Mouse (Mus musculus) embryo, embryonic 11 days (tissue): ENCODE measurements around the gene Polr3e.
"Not testable (repeated sequence)": the region's sequence is repeated elsewhere in the genome, so short reads cannot be mapped to it uniquely, and the experiment has no call there.

Experiments used
- DNase-seq: peaks from one replicate; pipeline ENCODE4 v3.0.0-alpha.2; 2015

Polr3e gene

DNA sequence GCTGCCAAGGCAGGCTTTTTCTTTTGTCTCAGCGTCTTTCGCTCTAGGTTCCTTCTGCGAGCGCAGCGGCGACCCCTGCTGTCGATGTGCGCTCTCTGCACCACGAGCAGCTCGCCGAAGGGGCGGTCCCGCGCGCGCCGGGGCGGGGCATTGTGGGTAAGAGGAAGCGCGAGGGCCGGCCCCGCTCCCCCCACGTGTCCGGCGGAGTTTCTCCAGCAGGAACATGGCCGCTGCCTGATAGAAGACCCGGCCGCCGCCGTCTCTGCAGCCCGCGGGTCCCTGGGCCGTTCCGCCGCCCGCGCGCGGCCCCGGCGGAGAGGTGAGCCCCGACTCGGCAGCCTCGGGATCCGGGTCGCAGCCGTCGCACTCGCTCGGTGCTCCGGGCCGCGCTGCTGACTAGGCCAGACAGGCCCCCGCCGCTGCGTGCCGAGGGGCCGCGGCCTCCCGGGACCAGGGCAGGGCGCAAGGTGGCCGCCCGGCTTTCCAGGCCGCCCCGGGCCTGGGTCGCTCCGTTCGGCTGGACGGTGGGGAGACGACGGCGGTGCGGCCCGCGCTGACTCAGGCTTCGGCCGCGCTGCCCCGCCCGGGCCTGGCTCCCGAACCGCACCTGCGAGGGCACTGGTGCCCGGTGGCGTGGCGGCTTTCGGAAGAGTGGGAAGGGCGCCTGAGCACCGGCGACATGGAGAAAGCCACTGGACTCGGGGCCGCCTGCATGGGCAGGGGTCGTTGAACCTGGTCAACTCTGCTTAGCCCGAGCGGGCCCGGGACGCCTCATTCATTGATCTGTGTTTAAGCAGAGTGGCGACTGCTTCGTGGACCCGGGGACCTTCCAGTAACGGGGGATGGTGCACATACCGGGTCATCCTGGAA lies at the start of gene Polr3e:
TSS of gene Polr3e (plus strand) at position 153 of the 870 bp plus-strand sequence.
- peak; percentile 97 for DNase-seq

DNA sequence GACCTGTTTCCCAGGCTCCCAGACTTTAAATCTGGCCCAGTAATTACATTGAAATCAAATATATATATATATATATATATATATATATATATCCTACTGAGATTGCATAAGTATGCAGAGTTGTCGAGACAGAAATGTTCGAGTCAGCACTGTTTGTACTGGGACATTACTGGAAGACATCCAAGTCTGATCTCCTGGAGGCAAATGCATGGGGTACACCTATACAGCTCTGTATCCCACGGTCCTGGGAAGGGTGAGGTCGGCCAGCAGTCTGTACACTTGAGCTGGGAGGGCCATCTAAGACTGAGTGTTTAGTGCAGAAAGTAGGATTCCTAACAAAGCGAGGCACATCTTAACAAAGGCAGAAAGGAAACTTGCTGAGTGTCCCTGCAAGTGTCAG lies 47.7 kb upstream of the Polr3e start:
- DNase-seq = no peak

DNA sequence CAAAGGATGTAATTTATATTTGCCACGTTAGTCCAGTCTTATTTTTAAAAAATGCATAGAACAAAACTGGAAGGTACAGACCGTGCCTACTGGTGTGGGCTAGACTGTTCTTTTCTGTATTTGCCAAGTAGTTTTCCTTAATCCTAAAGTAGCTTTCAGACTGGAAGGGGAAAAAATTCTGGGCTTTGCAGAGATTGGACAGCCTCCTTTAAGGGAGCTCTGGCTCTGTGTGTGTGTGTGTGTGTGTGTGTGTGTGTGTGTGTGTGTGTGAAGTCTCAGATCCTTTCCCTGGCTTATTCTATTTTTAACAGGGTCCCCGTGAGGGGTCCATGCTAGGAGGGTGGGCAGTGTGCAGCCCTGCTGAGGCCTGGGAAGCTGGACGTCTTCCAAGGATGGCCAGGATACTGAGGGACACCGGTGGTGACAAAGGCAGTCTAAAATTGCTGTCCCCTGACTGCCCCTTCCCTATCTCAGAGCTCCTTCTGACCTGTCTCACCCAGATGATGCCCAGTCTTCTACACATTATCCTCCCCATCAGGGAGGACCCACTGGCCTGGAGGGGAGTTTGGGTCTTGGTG lies 47.0 kb upstream of the Polr3e start:
- no peak for DNase-seq

DNA sequence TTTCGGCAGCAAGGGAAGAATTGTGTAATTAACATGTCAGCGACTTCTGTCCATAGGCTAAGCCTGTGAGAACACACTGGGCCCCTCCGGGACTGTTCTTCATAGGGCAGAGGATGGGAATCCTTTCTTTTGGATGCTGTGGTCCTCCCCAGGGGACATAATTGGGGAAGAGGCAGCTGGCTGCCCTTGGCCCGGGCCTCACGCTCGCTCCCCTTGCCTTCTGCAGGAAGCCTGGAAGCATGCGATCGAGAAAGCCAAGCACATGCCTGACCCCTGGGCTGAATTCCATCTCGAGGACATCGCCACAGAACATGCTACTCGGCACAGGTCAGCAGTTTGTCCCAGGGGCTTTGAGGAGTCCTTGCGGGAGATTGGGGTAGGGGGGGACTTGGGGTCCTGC lies 44.5 kb upstream of the Polr3e start:
- DNase-seq = no peak

DNA sequence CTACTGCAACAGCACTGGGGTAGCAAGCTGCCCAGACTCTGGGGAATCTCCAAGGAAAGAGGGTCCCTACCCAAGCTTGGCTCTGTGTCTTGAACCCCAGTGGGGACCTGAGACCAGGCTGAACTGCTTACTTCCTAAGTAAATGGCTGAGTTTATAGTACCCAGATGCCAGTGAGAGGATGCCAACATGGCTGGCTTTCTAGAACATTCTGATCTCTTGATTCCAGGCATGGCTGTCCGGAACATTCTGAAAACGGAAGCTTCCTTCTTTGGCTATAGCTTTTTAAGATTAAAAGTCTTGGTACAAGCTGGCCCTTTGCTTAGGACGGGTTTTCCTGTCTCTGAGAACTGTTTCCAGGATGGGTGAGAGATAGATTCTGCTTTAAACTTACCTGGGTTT lies 43.5 kb upstream of the Polr3e start:
- no peak for DNase-seq

DNA sequence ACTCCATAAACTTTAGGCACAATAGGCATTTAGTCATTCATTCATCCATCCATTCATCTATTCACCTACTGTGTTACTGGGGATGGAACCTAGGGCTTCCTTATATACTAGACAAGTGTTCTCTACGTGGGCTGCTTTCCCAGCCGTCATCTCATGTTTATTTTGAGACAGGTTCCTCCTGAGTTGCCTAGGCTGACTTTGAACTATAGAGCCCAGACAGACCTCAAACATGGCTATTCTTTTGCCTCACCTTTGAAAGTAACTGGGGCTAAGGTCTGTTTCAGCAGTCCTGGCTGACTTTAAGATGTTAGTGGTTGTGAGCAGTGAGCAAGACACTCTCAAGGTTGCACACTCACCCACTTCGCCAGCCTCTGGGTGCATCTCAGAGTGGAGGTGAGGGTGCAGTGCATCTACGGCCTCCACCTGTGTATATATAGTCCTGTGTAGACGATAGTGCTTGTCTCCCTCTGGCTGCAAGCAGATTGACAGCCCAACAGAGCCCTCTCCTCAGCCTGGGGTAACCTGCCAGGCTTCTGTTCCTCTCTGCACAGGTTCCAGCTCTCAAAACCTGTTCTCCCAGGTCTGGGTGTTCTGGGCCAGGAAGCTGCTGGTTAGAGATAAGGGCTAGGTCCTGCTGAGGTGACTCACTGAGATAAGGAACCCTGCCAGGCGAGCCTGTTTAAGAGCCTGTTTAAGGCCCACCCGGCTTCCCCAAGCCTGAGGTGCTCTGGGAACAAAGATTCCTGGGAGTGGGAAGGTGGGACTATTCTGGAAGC lies 42.6 kb upstream of the Polr3e start:
- DNase-seq = no peak

DNA sequence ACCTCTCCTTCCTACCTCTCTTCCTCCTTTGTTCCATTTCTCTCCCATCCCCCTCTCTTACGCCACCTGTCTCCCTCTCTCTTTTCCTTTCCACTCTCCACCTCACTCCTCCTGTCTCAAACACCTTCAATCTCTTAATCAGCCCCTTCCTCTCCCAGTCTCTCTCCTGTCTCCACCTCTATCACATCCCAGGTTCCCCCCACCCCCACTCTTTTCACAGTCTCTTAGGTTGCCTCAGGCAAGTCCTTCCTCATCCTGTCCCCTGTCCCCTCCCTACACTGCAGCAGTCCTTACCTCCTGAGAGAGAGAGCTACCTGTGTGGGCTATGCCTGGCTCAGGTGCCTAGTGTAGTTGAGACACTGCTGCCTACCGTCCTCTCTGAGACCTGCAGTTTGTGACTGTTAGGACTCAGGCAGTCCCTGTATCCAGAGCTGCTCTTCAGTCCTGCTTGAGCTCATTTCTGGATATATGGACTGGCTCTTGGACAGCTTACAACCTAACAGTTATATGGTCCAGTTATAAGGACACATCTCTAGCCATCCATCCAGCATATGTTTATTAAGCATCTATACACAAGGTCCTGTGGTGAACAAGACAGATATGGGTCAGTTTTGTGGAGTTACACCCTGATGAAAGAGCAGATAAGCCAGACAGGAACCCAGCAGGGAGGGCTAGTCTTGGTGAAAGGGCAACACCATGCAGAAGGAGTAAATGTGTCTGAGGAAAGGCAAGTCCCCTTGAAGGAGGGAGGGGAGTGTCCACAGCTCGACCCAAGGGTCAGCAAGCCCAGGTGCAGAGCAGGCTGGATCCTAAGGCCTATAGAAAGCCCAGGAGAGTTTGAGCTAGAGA lies 41.8 kb upstream of the Polr3e start:
- no peak for DNase-seq

DNA sequence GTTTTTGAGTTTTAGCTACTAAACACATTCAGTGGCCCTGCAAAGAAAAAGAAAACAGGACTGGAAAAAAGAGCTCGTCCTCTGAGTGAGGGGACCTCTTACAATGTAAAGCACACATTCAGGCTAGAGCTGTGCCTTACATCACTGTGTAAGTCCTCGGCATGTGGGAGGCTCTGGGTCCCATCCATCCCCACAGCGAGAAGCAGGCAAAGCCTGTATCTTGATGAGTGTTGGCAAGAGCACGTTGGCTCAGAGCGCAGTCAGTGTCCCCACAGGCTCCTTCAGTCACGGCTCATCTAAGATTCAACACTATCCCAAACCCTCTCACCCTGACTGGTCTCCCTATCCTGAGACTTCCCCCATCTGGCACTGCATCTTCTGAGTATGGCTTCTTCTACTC lies 39.3 kb upstream of the Polr3e start:
- DNase-seq = no peak

DNA sequence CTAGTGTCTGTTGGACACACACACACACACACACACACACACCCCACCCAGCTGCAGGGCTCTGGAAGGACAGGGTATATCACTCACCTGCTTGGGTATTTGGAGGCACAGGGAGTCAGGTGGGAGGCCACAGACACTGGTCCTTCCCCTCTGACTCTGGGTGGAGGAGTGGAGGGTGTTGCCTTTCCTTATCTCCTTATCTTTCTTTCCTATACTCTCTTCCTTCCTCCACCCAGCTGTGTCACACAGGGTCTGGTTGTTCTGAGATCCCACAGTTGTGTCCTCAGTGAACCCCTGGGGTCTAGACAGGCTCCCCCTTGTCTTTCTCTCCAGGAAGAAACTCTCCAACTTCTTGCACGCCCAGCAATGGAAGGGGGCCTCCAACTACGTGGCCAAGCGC lies 37.6 kb upstream of the Polr3e start:
- DNase-seq = no peak

DNA sequence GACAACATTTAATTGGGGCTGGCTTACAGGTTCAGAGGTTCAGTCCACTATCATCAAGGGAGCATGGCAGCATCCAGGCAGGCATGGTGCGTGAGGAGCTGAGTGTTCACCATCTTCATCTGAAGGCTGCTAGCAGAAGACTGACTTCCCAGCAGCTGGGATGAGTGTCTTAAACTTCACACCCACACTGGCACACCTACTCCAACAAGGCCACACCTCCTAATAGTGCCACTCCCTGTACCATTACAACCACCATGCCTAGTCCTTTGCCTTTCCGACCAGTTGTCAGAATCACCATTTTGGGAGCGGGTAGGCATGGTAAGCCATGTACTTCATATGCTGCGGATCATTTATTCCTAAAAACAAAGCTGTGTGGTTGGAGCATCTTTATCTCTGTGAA lies 36.8 kb upstream of the Polr3e start:
- no peak for DNase-seq

DNA sequence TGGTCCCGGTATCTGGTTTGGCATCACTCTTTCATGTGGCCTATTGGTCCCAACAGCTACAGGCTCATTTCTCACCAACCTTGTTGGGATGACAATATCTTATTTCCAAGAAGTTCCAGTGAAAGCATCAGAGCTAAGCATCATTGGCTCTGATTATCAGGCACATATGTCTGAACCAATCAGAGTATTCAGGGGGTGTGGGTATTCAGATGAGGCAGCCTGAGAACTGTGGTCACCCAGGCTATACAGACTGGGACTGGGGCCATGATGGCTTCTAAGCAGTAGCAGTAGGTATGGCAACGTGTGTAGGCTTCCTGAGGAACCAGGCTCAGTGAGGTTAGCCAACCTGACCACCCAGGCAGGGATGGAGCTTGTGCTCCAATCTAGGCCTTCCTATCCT lies 36.1 kb upstream of the Polr3e start:
- DNase-seq = no peak

DNA sequence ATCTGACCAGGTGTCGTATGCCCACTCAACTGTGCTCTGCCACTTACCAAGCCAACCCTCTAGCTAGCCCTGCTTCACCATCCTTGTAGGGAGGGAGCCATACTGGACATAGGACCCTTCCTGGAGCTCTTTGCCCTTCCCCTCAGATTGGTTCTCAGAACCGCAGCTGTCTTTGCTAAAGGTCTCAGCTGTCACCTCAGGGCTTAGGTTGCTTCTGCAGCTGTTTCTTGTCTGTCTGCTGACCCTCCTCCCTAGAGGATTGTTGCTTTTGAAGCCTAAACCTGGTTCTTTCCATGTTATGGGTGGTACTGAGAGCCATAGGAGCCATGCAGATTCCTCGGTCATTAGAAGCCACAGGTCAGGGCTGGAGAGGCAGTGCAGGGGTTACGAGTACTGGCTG lies 34.9 kb upstream of the Polr3e start:
- no peak for DNase-seq

DNA sequence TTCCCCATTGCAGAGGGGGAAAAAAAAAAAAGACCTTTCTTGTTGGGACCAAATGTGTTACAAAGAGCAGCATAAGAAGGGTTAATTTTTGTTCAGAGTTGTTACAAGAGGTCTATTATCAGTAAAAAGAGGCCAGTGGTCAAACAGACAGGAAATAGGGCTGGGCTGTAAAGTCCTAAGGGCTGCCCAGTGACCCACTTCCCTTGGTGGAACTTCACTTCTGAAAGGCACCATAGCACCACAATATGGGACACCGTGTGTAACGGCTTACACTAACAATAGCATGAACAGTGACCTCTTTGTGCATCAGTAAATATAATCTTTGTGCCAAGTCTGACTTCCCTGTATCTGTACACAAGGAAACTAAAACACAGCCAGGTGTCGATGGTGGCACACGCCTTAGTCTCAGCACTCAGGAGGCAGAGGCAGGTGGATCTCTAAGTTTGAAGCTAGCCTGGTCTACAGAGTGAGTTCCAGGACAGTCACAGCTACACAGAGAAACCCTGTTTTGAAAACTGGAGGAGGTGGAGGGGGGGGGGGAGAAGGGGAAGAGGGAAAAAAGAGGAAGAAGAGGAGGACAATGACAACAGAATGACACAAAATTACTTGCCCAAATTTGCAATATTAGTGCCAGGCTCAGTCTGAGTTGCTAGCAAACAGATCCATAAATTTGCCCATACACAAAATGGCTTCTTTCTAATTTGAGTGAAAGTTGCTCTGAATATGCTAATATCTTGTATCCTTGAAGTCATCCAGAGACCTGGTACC lies 33.8 kb upstream of the Polr3e start:
- DNase-seq = no peak

DNA sequence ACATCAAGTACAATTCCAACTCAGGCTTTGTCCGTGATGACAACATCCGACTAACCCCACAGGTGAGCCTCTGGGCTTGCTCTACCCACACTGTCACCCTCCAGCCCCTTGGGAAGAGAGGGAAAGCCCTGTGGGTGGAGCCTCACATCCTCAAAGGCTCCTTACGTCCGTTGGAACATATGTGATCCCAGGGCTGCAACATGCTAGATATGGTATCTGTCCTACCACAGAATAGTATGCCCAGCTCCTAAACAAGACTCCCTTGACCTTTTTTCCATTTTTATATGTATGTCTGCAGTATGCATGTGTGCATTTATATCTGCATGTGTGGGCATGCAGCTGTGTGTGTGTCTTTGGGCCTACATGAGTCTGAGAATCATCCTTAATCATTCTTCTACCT lies 32.8 kb upstream of the Polr3e start:
- no peak for DNase-seq

DNA sequence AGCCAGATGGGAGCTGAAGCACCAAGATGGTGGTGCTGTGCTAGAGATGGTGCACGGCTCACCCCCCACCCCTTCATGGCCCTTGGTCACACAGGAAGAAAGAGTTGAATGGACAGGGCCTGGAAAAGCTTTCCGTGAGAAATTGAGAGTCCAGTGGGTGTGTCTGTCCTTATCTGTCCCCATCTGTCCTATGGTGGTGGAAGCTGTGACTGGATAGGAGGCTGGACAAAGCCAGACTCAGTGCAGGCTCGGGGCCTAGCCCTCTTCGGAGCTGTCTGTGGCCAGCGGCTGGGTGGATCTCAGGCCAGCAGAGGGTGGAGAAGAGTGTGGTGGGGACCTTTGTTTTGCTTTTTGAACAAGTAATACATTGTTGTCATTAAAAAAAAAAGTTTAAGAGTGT lies 24.4 kb upstream of the Polr3e start:
- no peak for DNase-seq

DNA sequence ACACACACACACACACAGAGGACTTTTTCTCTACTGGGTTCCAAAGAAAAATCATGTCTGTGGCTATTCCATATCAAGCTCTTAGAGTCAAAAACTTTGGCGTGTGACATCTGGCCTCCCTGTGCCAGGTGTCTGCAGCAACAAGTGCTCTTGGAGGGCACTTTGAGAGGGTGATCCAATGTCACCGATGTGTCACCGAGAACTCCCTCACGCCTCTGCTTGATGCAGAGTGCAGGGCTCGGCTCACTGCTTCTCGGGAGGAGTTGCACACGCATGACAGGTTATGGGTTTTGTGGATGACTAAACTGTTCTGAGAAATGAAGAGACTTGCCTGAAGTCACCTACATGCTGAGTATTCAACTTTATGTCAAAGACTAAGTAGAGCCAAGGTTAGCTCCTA lies 20.5 kb upstream of the Polr3e start:
- DNase-seq = no peak

DNA sequence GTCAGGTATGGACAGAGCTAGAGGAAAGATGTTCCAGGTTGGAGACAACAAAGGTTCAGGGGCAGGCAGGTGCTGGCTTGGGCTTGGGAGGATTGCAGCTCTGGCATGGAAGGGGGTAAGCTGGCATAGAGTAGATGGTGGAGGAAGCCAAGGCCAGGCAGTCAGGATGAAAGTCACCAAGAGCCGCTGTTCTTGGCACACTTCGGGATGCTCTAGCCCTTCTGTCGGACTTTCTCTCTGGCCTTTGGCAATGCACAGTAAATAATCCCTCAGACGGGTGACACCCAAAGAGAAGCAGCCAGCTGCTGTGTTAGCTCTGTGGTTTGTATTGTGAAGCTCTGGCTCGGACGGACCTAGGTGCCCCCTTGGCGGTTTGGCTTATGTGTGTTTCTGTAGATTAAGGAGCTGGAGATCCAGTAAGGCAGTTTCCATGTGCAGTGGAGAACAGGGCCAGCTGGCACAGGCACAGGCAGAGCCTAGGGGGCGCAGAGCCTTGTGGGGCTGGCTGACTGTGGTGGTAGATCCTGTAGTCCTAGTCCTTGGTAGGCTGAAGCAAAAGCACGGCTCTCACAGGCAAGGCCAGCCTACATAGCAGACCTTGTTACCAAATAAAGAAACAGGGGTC lies 19.7 kb upstream of the Polr3e start:
- no peak for DNase-seq

DNA sequence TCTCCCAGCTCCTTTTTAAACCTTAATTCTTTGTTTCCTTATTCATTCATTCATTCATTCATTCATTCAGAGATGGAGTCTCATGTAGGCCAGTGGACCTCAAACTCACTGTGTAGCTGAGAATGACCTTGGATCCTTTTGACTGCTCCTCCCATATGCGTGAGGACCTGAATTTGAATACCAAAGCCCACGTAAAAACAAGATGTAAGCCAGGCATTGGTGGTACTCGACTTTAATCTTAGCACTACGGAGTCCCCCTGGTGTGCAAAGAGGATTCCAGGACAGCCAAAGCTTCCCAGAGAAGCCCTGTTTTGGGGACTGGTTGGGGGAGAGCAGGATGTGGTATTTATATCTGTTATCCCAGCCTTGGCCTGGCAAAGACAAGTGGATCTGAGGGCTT lies 17.4 kb upstream of the Polr3e start:
- DNase-seq = no peak

DNA sequence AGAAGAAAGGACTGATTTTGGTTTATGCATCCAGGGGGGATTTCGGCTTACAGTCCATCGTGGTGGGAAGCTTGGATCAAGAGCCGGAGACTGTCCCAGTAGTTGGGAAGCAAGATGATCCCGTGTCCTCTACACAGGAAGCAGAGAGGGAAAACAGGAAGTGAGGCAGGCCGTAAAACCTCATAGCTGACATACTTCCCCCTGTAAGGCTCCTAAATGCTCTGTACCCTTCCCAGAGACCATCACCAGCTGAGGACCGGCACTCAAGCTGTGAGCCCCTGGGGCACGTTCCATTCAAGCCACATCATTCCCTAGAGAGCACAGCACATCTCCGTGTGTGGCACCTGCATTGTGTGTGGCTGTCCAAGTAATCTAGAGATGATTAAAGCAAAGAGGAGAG lies 15.8 kb upstream of the Polr3e start:
- DNase-seq = peak; percentile 11

DNA sequence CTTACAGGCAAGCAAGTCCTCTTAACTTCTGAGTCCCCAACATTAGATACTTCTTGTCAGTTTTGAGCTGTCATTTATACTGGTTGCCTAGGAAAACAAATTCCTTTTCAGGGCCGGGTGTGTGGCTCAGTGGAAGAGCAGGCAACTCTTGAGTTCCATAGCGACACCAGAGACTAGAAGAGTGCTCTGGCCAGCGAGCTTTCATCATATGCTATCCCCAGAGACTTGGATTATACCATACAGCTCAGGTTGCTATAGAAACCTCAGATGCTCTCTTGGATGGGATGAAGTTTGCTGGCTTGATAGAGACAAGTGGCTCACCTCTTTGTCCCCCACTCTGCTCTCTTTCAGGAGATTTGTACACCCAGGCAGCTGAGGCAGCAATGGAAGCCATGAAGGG lies 14.6 kb upstream of the Polr3e start:
- DNase-seq = peak; percentile 15

DNA sequence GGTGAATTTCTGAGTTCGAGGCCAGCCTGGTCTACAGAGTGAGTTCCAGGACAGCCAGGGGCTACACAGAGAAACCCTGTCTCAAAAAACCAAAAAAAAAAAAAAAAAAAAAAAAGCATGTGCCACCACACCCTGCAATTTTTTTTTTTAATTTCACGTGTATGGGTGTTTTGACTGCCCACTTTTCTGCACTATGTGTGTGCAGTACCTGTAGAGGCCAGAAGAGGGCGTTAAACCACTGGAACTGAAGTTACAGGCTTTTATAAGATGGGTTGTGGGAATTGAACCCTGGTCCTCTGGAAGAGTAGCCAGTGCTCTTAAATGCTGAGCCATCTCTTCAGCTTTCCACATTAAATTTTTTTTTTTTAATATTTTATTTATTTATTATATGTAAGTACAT lies 7.4 kb upstream of the Polr3e start:
- not testable (repeated sequence) for DNase-seq

DNA sequence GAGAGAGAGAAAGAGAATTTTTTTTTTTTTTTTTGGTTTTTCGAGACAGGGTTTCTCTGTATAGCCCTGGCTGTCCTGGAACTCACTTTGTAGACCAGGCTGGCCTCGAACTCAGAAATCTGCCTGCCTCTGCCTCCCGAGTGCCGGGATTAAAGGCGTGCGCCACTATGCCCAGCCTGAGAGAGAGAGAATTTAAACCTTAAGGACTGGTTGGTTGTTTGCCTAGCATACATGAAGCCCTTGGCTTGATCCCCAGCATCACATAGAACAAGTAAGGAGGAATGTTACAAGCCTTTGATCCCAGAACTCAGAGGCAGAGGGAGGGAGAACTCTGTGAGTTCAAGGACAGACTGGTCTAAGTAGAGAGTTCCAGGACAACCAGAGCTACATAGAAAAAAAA lies 6.3 kb upstream of the Polr3e start:
- not testable (repeated sequence) for DNase-seq
